Mouse (Mus musculus) cerebellum, adult 2 months (tissue): ENCODE results near the gene Zmynd15.

Experiments
- CTCF ChIP-seq: fragments of 200-500 bp; IDR thresholded peaks from 2 replicates; pipeline ENCODE4 v1.5.1; 2011; ENCODE audit warnings: low read depth, mild to moderate bottlenecking, control low read depth, low read length, moderate library complexity, borderline replicate concordance; ENCODE audit not compliant: insufficient read depth
- POLR2A ChIP-seq: fragments of 200-500 bp; IDR thresholded peaks from 2 replicates; pipeline ENCODE4 v1.6.1; 2011; ENCODE audit warnings: low read length, control low read depth, borderline replicate concordance; ENCODE audit not compliant: insufficient read depth

DNA sequence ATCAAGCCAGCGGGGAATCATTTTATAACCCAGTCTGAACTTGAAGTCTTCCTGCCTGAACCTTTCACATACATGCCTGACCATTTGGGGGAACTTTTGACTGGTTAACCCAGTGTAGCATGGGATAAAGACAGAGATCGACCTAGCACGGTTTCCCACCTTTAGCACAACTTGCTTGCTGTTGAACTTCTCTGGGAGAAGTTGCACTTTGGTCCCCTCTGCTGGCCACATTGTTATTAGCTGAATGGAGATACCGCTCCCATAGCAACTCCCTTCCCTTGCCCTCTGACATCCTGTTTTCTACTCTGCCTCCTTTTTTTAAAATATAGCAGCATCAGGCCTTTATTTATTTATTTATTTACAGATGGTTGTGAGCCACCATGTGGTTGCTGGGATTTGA, 47.2 kb downstream of the Zmynd15 start:
- TF ChIP-seq CTCF (peak; percentile 44; the same call in 1 of the 2 replicates), POLR2A (no peak)
